Comparison of ENCODE assay signal across 14 mouse cellular contexts in the genomic region with DNA sequence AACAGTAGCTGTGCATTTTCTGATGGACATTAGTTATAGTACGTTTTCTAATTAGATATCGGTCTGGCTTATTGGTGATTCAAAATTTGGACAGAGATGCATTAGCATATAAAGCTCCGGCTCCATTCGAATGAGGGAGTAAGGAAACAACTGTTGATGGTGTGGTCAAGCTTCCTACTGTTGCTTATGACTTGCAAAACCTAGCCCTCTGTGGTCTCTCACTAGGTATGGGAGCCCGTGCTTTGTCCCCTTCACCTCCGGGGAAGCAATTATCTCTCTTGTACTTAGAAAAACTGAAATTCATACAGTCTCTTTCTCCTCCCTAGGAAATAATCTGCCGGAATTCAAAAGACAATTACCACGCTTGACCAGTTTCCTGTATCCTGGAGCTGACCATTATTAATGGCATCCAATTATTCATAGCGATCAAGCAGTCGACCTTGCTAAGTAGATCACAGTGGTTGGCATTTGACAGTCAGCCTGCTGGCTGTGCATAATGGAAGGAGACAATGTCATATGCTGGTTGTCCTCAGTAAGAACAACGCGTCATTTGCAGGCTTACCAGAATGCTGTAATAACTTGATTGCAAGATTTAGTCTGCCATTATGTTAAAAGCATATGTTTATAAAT.
DNase-seq lines count a peak whose midpoint lies in the region; ATAC-seq and TF ChIP-seq lines count a peak whose summit lies in the region.
"Had no signal": no experiment of that assay in that cellular context is flagged by ENCODE, and none has a peak within 500 bp of the region (broad histone marks: within the 10 kb centered on the region; RNA-seq: fewer than 3 reads in every experiment).

No protein-coding gene starts in this region.

- TF ChIP-seq CTCF in layer of hippocampus, adult 2 months (conservative IDR thresholded peaks at IDR 0.05) = no peak

- no peaks in the 10 kb centered on the region for H3K27me3 ChIP-seq in kidney, embryonic 14.5 days (ENCODE audit: control insufficient read depth, insufficient read depth, low read length)
- no peaks in the 10 kb centered on the region for H3K27me3 ChIP-seq in hindbrain, embryonic 13.5 days
- H3K27me3 ChIP-seq in neural tube, embryonic 13.5 days = no peaks in the 10 kb centered on the region
- H3K27me3 ChIP-seq: heart, embryonic 15.5 days had no signal

- no peak overlapping the region for H3K4me2 ChIP-seq in kidney, embryonic 14.5 days (replicated peaks; ENCODE audit: low read depth, low read length)
- peak overlapping the region; percentile 6; the same call in 1 of the 2 replicates for H3K4me2 ChIP-seq in hindbrain, embryonic 13.5 days
- no peak overlapping the region for H3K4me2 ChIP-seq in neural tube, embryonic 13.5 days
- H3K4me2 ChIP-seq: heart, embryonic 15.5 days had no signal

- H3K9me3 ChIP-seq in kidney, embryonic 14.5 days (ENCODE audit: control insufficient read depth, low read length) = no peaks in the 10 kb centered on the region
- no peaks in the 10 kb centered on the region for H3K9me3 ChIP-seq in hindbrain, embryonic 13.5 days
- no peaks in the 10 kb centered on the region for H3K9me3 ChIP-seq in neural tube, embryonic 13.5 days
- H3K9me3 ChIP-seq: heart, embryonic 15.5 days had no signal

- no peak overlapping the region for H3K9ac ChIP-seq in kidney, embryonic 14.5 days (ENCODE audit: low read depth, low read length)
- H3K9ac ChIP-seq in hindbrain, embryonic 13.5 days = no peak overlapping the region
- no peak overlapping the region for H3K9ac ChIP-seq in neural tube, embryonic 13.5 days
- H3K9ac ChIP-seq: heart, embryonic 15.5 days had no signal

- DNase-seq in kidney, postnatal 4 days = no peak
- DNase-seq in embryo, embryonic 10.5 days (ENCODE audit: low spot score) = peak; percentile 46
- DNase-seq in thymus, postnatal 36 days = no peak
- DNase-seq in layer of hippocampus, adult 2 months (ENCODE audit: low spot score in 2 of 2) = no peak
- DNase-seq: adrenal gland, adult 2 months; gastrocnemius, postnatal 25 days; lung, postnatal 10 days; right cerebral cortex, adult 18-20 months had no signal

- no peak overlapping the region for H3K4me3 ChIP-seq in kidney, embryonic 14.5 days (ENCODE audit: low read length)
- H3K4me3 ChIP-seq in hindbrain, embryonic 13.5 days = no peak overlapping the region
- H3K4me3 ChIP-seq in neural tube, embryonic 13.5 days = no peak overlapping the region
- H3K4me3 ChIP-seq in layer of hippocampus, adult 2 months = no peak overlapping the region
- H3K4me3 ChIP-seq: heart, embryonic 15.5 days had no signal

- H3K27ac ChIP-seq in kidney, embryonic 14.5 days (ENCODE audit: low read depth, low read length) = no peak overlapping the region
- H3K27ac ChIP-seq in hindbrain, embryonic 13.5 days = no peak overlapping the region
- H3K27ac ChIP-seq in neural tube, embryonic 13.5 days (replicated peaks) = no peak overlapping the region
- no peak overlapping the region for H3K27ac ChIP-seq in layer of hippocampus, adult 2 months
- H3K27ac ChIP-seq: heart, embryonic 15.5 days had no signal

- H3K4me1 ChIP-seq in kidney, embryonic 14.5 days (ENCODE audit: control insufficient read depth, insufficient read depth, low read length) = no peaks in the 10 kb centered on the region
- peaks cover 10% of the 10 kb centered on the region for H3K4me1 ChIP-seq in hindbrain, embryonic 13.5 days (replicated peaks)
- no peaks in the 10 kb centered on the region for H3K4me1 ChIP-seq in neural tube, embryonic 13.5 days (replicated peaks)
- H3K4me1 ChIP-seq: heart, embryonic 15.5 days had no signal

- WGBS in kidney, embryonic 14.5 days = 49% methylated on average over 12 of the region's 12 CpGs
- 32% methylated on average over 12 of the region's 12 CpGs for WGBS in hindbrain, embryonic 13.5 days
- WGBS in neural tube, embryonic 13.5 days = 50% methylated on average over 12 of the region's 12 CpGs

- H3K36me3 ChIP-seq in kidney, embryonic 14.5 days (ENCODE audit: control insufficient read depth, insufficient read depth, low read length) = no peaks in the 10 kb centered on the region
- no peaks in the 10 kb centered on the region for H3K36me3 ChIP-seq in hindbrain, embryonic 13.5 days
- no peaks in the 10 kb centered on the region for H3K36me3 ChIP-seq in neural tube, embryonic 13.5 days
- H3K36me3 ChIP-seq: heart, embryonic 15.5 days had no signal

- peak; percentile 77 for ATAC-seq in kidney, embryonic 14.5 days (ENCODE audit: low FRiP score, low TSS enrichment)
- peak; percentile 76; the same call in 1 of the 2 replicates for ATAC-seq in hindbrain, embryonic 13.5 days (ENCODE audit: low FRiP score)
- ATAC-seq in neural tube, embryonic 13.5 days (ENCODE audit: low read depth) = 0 out of 2 replicates have a peak, but pooled peaks have one; percentile 50
- no peak for ATAC-seq in megakaryocyte progenitor cell, adult 5-6 weeks (replicated peaks; ENCODE audit: poor library complexity)
- ATAC-seq: intestine, postnatal 0 days had no signal
